Mouse (Mus musculus): ENCODE data around the gene Rpl36. TPM values are rescaled to one million over a fixed set of nuclear protein-coding genes. Genes with fewer than 3 reads are reported as not detected.
A peak's percentile ranks its signal among the peaks of the same experiment; 100 is the strongest.

Gene Rpl36
- polyA plus RNA-seq, 1 experiment: 1,247 TPM

- Histone ChIP-seq H3K4me1 (ENCODE audit: control insufficient read depth, insufficient read depth, low read length) (peaks cover 27% of the 10 kb centered on the region), H3K4me3 (replicated peaks; ENCODE audit: extremely low read depth, low read depth, low read length) (peak within 1 kb of the TSS; percentile 96)
- under 1% methylated on average over 101 of the region's 101 CpGs for WGBS
- peak; percentile 99 for DNase-seq
- TF ChIP-seq CTCF (IDR thresholded peaks at IDR 0.05; ENCODE audit: insufficient read depth, low read length) (no peak), POLR2A (IDR thresholded peaks at IDR 0.05; ENCODE audit: borderline replicate concordance, extremely low read depth, low read depth, low read length) (peak; percentile 89; the same call in 1 of the 2 replicates)
Observed at GRCm38 (mm10) chr17:56584257-56585130, 28.7 kb upstream of the Rpl36 start, which contains the start of the genes Safb2 and Safb. Gene Safb2, minus strand, starts transcription at chr17:56584585. Gene Safb, plus strand, starts transcription at chr17:56584825.

- Histone ChIP-seq H3K4me3 (replicated peaks; ENCODE audit: extremely low read depth, low read depth, low read length) (peak overlapping the region; percentile 96), H3K4me1 (ENCODE audit: control insufficient read depth, insufficient read depth, low read length) (peaks cover 25% of the 10 kb centered on the region)
- under 1% methylated on average over 61 of the region's 61 CpGs for WGBS
- no peak for TF ChIP-seq CTCF (IDR thresholded peaks at IDR 0.05; ENCODE audit: insufficient read depth, low read length)
- no peak for TF ChIP-seq POLR2A (IDR thresholded peaks at IDR 0.05; ENCODE audit: borderline replicate concordance, extremely low read depth, low read depth, low read length)
- no peak for DNase-seq
Observed at GRCm38 (mm10) chr17:56585171-56585821, 27.9 kb upstream of the Rpl36 start.

- Histone ChIP-seq H3K4me3 (replicated peaks; ENCODE audit: extremely low read depth, low read depth, low read length) (no peak overlapping the region), H3K4me1 (ENCODE audit: control insufficient read depth, insufficient read depth, low read length) (peaks cover 18% of the 10 kb centered on the region)
- TF ChIP-seq CTCF (IDR thresholded peaks at IDR 0.05; ENCODE audit: insufficient read depth, low read length): no peak
- TF ChIP-seq POLR2A (IDR thresholded peaks at IDR 0.05; ENCODE audit: borderline replicate concordance, extremely low read depth, low read depth, low read length): no peak
- 57% methylated on average over 1 of the region's 1 CpGs for WGBS
- DNase-seq: no peak
Observed at GRCm38 (mm10) chr17:56587773-56588172, 25.4 kb upstream of the Rpl36 start.

GRCm38 (mm10) chr17:56588921-56589320 lies 24.3 kb upstream of the Rpl36 start:
- Histone ChIP-seq H3K4me1 (ENCODE audit: control insufficient read depth, insufficient read depth, low read length) (peaks cover 16% of the 10 kb centered on the region), H3K4me3 (replicated peaks; ENCODE audit: extremely low read depth, low read depth, low read length) (no peak overlapping the region)
- DNase-seq: no peak
- WGBS: 93% methylated on average over 4 of the region's 4 CpGs
- no peak for TF ChIP-seq POLR2A (IDR thresholded peaks at IDR 0.05; ENCODE audit: borderline replicate concordance, extremely low read depth, low read depth, low read length)
- TF ChIP-seq CTCF (IDR thresholded peaks at IDR 0.05; ENCODE audit: insufficient read depth, low read length): no peak

- TF ChIP-seq POLR2A (IDR thresholded peaks at IDR 0.05; ENCODE audit: borderline replicate concordance, extremely low read depth, low read depth, low read length) (no peak), CTCF (IDR thresholded peaks at IDR 0.05; ENCODE audit: insufficient read depth, low read length) (no peak)
- no peak for DNase-seq
- H3K4me1 ChIP-seq (ENCODE audit: control insufficient read depth, insufficient read depth, low read length): peaks cover 5% of the 10 kb centered on the region; the same call in 1 of the 2 replicates
- H3K4me3 ChIP-seq (replicated peaks; ENCODE audit: extremely low read depth, low read depth, low read length): no peak overlapping the region
Observed at GRCm38 (mm10) chr17:56592553-56592952, 20.7 kb upstream of the Rpl36 start.

- no peak overlapping the region for H3K4me3 ChIP-seq (replicated peaks; ENCODE audit: extremely low read depth, low read depth, low read length)
- H3K4me1 ChIP-seq (ENCODE audit: control insufficient read depth, insufficient read depth, low read length): peaks cover 2% of the 10 kb centered on the region; the same call in 1 of the 2 replicates
- WGBS: 67% methylated on average over 8 of the region's 8 CpGs
- DNase-seq: no peak
- TF ChIP-seq POLR2A (IDR thresholded peaks at IDR 0.05; ENCODE audit: borderline replicate concordance, extremely low read depth, low read depth, low read length): no peak
- no peak for TF ChIP-seq CTCF (IDR thresholded peaks at IDR 0.05; ENCODE audit: insufficient read depth, low read length)
Observed at GRCm38 (mm10) chr17:56593527-56594271, 19.5 kb upstream of the Rpl36 start.

- Histone ChIP-seq H3K4me3 (replicated peaks; ENCODE audit: extremely low read depth, low read depth, low read length) (no peak overlapping the region), H3K4me1 (ENCODE audit: control insufficient read depth, insufficient read depth, low read length) (no peaks in the 10 kb centered on the region)
- 95% methylated on average over 28 of the region's 28 CpGs for WGBS
- no peak for DNase-seq
- TF ChIP-seq CTCF (IDR thresholded peaks at IDR 0.05; ENCODE audit: insufficient read depth, low read length) (no peak), POLR2A (IDR thresholded peaks at IDR 0.05; ENCODE audit: borderline replicate concordance, extremely low read depth, low read depth, low read length) (no peak)
Observed at GRCm38 (mm10) chr17:56603186-56604069, 9.8 kb upstream of the Rpl36 start.

GRCm38 (mm10) chr17:56604070-56604380 lies 9.2 kb upstream of the Rpl36 start:
- TF ChIP-seq CTCF (IDR thresholded peaks at IDR 0.05; ENCODE audit: insufficient read depth, low read length) (no peak), POLR2A (IDR thresholded peaks at IDR 0.05; ENCODE audit: borderline replicate concordance, extremely low read depth, low read depth, low read length) (no peak)
- Histone ChIP-seq H3K4me1 (ENCODE audit: control insufficient read depth, insufficient read depth, low read length) (peaks cover 3% of the 10 kb centered on the region; the same call in 1 of the 2 replicates), H3K4me3 (replicated peaks; ENCODE audit: extremely low read depth, low read depth, low read length) (no peak overlapping the region)
- no peak for DNase-seq
- 86% methylated on average over 9 of the region's 9 CpGs for WGBS
